26 mouse cellular contexts compared by ENCODE assay signal in the genomic region with DNA sequence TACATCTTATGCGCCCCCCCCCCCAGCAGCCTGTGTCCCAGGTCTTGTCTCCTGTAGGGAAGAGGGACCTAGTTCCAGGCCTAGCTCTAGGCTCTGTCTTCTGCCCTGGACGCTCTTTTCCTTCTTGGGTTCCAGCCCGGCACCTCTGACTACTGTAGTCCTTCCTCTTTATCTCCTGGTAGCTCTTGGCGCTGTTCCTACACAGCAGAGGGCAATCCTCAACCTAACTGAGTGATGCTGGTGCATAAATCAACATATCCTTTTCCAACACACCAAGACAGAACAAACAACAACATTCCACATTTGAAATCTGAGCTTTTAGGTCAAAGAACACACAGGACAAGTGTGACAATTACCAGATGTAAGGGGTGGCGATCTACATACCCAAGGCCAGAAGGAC. TPM values are rescaled to one million over a fixed set of nuclear protein-coding genes. Genes with fewer than 3 reads are reported as not detected.
A peak's percentile ranks its signal among the peaks of the same experiment; 100 is the strongest.
DNase-seq lines count a peak whose midpoint lies in the region; ATAC-seq and TF ChIP-seq lines count a peak whose summit lies in the region.
"Had no signal": no experiment of that assay in that cellular context is flagged by ENCODE, and none has a peak within 500 bp of the region (broad histone marks: within the 10 kb centered on the region; RNA-seq: fewer than 3 reads in every experiment).

No protein-coding gene starts in this region.

- 0 out of 2 replicates have a peak, but pooled peaks have one; percentile 46 for ATAC-seq in kidney, embryonic 16.5 days (ENCODE audit: low FRiP score, low TSS enrichment)
- peak; percentile 30; the same call in 1 of the 2 replicates for ATAC-seq in lung, postnatal 0 days
- ATAC-seq: forebrain, embryonic 13.5 days; hindbrain, embryonic 16.5 days; Patski had no signal

- H3K27ac ChIP-seq in kidney, embryonic 16.5 days (ENCODE audit: low read length) = no peak overlapping the region
- no peak overlapping the region for H3K27ac ChIP-seq in lung, postnatal 0 days (ENCODE audit: low read length)
- H3K27ac ChIP-seq: forebrain, embryonic 13.5 days; heart, embryonic 15.5 days; neural tube, embryonic 15.5 days; stomach, embryonic 15.5 days had no signal

- H3K27me3 ChIP-seq in kidney, embryonic 16.5 days (ENCODE audit: insufficient read depth, low read length) = no peaks in the 10 kb centered on the region
- no peaks in the 10 kb centered on the region for H3K27me3 ChIP-seq in lung, postnatal 0 days (replicated peaks; ENCODE audit: insufficient read depth, low read length)
- H3K27me3 ChIP-seq: CH12.LX; forebrain, embryonic 13.5 days; heart, embryonic 15.5 days; neural tube, embryonic 15.5 days; Patski; stomach, embryonic 15.5 days had no signal

- peak; percentile 25 for DNase-seq in adrenal gland, postnatal 14 days
- no peak for DNase-seq in adrenal gland, postnatal 4 days (ENCODE audit: low spot score in 2 of 2)
- no peak for DNase-seq in kidney, adult 9 months
- DNase-seq in lung, postnatal 0 days (ENCODE audit: low spot score) = no peak
- no peak for DNase-seq in lung, postnatal 36 days
- no peak for DNase-seq in spleen, postnatal 14 days (ENCODE audit: low spot score in 2 of 2)
- DNase-seq: adrenal gland, adult 2 months; cerebellum, adult 8-10 months; cerebellum, postnatal 36 days; gastrocnemius, postnatal 36 days; heart, adult 18-20 months; kidney, adult 2 months; lung, adult 18-20 months; lung, postnatal 10 days; midbrain, embryonic 14.5 days; retina, postnatal 1 day; right cerebral cortex, postnatal 14 days had no signal

- no peak for TF ChIP-seq CTCF in lung, postnatal 0 days (IDR thresholded peaks at IDR 0.05)

- H3K9me3 ChIP-seq in kidney, embryonic 16.5 days (ENCODE audit: low read length) = no peaks in the 10 kb centered on the region
- no peaks in the 10 kb centered on the region for H3K9me3 ChIP-seq in lung, postnatal 0 days (ENCODE audit: low read length)
- H3K9me3 ChIP-seq: forebrain, embryonic 13.5 days; heart, embryonic 15.5 days; neural tube, embryonic 15.5 days; stomach, embryonic 15.5 days had no signal

- H3K9ac ChIP-seq in kidney, embryonic 16.5 days (replicated peaks; ENCODE audit: low read length) = no peak overlapping the region
- H3K9ac ChIP-seq in lung, postnatal 0 days (replicated peaks; ENCODE audit: low read depth) = no peak overlapping the region
- H3K9ac ChIP-seq: forebrain, embryonic 13.5 days; heart, embryonic 15.5 days; neural tube, embryonic 15.5 days; stomach, embryonic 15.5 days had no signal

- 50% methylated on average over 5 of the region's 5 CpGs for WGBS in kidney, embryonic 16.5 days
- 73% methylated on average over 5 of the region's 5 CpGs for WGBS in lung, postnatal 0 days

- peaks cover 26% of the 10 kb centered on the region for H3K36me3 ChIP-seq in kidney, embryonic 16.5 days (ENCODE audit: insufficient read depth, low read length)
- H3K36me3 ChIP-seq in lung, postnatal 0 days (ENCODE audit: insufficient read depth, low read length) = peaks cover 11% of the 10 kb centered on the region; the same call in 1 of the 2 replicates

- H3K4me1 ChIP-seq in kidney, embryonic 16.5 days (ENCODE audit: insufficient read depth, low read length) = no peaks in the 10 kb centered on the region
- H3K4me1 ChIP-seq in lung, postnatal 0 days (ENCODE audit: insufficient read depth, low read depth, low read length) = no peaks in the 10 kb centered on the region
- H3K4me1 ChIP-seq: forebrain, embryonic 13.5 days; neural tube, embryonic 15.5 days; stomach, embryonic 15.5 days had no signal

- H3K4me3 ChIP-seq in kidney, embryonic 16.5 days (ENCODE audit: low read length) = no peak overlapping the region
- no peak overlapping the region for H3K4me3 ChIP-seq in lung, postnatal 0 days (ENCODE audit: low read depth, low read length)
- H3K4me3 ChIP-seq: forebrain, embryonic 13.5 days; heart, embryonic 15.5 days; neural tube, embryonic 15.5 days; stomach, embryonic 15.5 days had no signal

- no peak overlapping the region for H3K4me2 ChIP-seq in kidney, embryonic 16.5 days (replicated peaks; ENCODE audit: low read depth, low read length)
- H3K4me2 ChIP-seq in lung, postnatal 0 days (replicated peaks; ENCODE audit: low read depth, low read length) = no peak overlapping the region
- H3K4me2 ChIP-seq: forebrain, embryonic 13.5 days; heart, embryonic 15.5 days; liver, embryonic 11.5 days; neural tube, embryonic 15.5 days; stomach, embryonic 15.5 days had no signal

- no peak for TF ChIP-seq EP300 in lung, postnatal 0 days (IDR thresholded peaks at IDR 0.05)

RNA-seq across cellular contexts. Expression of gene Atg4b, which starts 5.1 kb away (rescaled TPM):
- 67.3 and 69.4 TPM in 2 replicates for total RNA-seq in adrenal gland, postnatal 14 days (2021)
- total RNA-seq in adrenal gland, postnatal 4 days (2021) = 10 to 100 TPM; 79.9 to 87.1 TPM
- polyA plus RNA-seq in kidney, embryonic 16.5 days (2015; fragmentation: Nextera tagmentation; extraction: Ambion mirVana) = 85.3 and 95.0 TPM in 2 replicates
- polyA plus RNA-seq in lung, postnatal 0 days (2015; fragmentation: Nextera tagmentation; extraction: Ambion mirVana) = 54.2 and 66.1 TPM in 2 replicates

RNA-seq across cellular contexts. Expression of gene Thap4, which starts 8.5 kb away (rescaled TPM):
- total RNA-seq in adrenal gland, postnatal 14 days (2021) = 42.6 and 45.8 TPM in 2 replicates
- total RNA-seq in adrenal gland, postnatal 4 days (2021) = 10 to 100 TPM; 61.4 to 61.9 TPM
- polyA plus RNA-seq in kidney, embryonic 16.5 days (2015; fragmentation: Nextera tagmentation; extraction: Ambion mirVana) = 74.5 and 75.3 TPM in 2 replicates
- 34.4 and 37.6 TPM in 2 replicates for polyA plus RNA-seq in lung, postnatal 0 days (2015; fragmentation: Nextera tagmentation; extraction: Ambion mirVana)

RNA-seq across cellular contexts. Expression of gene Dtymk, which starts 55.6 kb away (rescaled TPM):
- 70.1 and 70.7 TPM in 2 replicates for total RNA-seq in adrenal gland, postnatal 14 days (2021)
- 100 to 1,000 TPM; 112 to 121 TPM for total RNA-seq in adrenal gland, postnatal 4 days (2021)
- polyA plus RNA-seq in kidney, embryonic 16.5 days (2015; fragmentation: Nextera tagmentation; extraction: Ambion mirVana) = 233 and 259 TPM in 2 replicates
- polyA plus RNA-seq in lung, postnatal 0 days (2015; fragmentation: Nextera tagmentation; extraction: Ambion mirVana) = 69.6 and 71.6 TPM in 2 replicates

RNA-seq across cellular contexts. Expression of gene Ing5, which starts 57.6 kb away (rescaled TPM):
- total RNA-seq in adrenal gland, postnatal 14 days (2021) = 15.2 and 17.3 TPM in 2 replicates
- total RNA-seq in adrenal gland, postnatal 4 days (2021) = 10 to 100 TPM; 20.4 to 21.9 TPM
- polyA plus RNA-seq in kidney, embryonic 16.5 days (2015; fragmentation: Nextera tagmentation; extraction: Ambion mirVana) = 20.6 TPM in 2 replicates
- polyA plus RNA-seq in lung, postnatal 0 days (2015; fragmentation: Nextera tagmentation; extraction: Ambion mirVana) = 8.1 and 8.7 TPM in 2 replicates
